Mouse (Mus musculus) brain, embryonic 18.5 days (tissue): ENCODE results near the gene Arid5a.

Experiments used
- DNase-seq: peaks from one replicate; pipeline ENCODE4 v3.0.0-alpha.2; 2012; ENCODE audit warnings: low read depth, low spot score

Gene Arid5a

DNA sequence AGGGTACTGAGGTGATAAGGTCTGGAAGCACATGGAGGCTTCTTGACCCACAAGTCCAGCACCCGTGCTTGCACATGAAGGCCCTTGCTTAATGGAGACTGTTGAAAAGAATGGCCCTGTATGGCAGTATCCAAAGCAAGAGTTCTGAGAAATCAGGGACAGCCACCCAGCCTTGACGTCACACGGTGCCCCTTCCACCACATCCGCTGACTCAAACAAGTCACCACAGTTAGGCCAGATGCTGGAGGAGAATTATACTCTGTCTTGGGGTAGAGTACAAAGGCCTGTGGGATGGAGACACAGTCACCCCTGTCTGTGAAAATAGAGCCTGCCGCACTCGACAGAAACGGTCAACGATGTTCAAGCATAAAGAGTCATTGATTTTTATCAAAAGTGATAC lies 14.1 kb upstream of the Arid5a start:
- no peak for DNase-seq

DNA sequence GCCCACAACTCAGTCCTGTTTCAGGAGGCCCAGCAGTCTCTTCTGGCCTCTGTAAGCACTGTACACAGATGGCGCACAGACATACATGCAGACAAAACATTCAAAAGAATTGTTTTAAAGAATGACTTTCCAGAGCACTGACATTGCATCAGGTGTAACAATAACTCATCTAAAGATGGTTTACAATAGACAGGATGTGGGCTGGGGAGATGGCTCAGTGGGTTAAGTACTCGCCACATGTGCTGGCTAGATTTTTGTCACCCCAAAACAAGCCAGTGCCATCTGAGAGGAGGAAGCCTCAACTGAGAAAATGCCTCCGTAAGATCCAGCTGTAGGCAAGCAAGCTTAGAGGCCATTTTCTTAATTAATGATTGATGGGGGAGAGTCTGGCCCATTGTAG lies 13.1 kb upstream of the Arid5a start:
- DNase-seq = no peak

DNA sequence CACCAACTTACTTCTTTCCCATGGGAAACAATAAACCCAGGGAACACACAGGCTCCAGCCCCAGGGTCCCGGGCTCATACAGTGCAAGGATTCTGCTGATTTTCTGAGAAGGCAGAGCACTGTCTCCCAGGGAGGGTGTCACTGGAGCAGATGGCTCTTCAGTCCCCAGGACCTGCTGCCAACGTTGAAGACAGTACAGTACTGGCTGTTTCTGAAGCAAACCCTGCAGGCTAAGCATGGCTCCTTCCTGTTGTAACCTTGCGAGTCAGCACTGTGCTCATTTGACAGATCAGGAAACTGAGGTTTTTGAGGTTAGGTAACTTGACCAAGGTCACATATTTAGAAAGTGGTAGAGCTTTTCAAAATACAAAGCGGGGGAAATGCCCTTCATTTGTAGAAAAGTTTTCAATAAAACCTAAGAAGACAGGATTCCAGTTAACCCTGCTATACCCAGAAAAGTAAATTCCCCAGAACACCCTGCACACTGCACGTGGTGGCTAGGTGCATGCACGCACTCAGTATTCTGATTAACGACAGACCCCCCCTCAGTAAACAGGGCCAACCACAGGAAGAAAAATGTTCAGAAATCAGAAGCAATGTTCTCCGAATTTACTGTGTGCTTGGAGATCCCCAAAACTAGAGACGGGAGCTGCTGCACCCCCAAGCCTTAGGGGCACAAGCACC lies 10.9 kb upstream of the Arid5a start:
- no peak for DNase-seq

DNA sequence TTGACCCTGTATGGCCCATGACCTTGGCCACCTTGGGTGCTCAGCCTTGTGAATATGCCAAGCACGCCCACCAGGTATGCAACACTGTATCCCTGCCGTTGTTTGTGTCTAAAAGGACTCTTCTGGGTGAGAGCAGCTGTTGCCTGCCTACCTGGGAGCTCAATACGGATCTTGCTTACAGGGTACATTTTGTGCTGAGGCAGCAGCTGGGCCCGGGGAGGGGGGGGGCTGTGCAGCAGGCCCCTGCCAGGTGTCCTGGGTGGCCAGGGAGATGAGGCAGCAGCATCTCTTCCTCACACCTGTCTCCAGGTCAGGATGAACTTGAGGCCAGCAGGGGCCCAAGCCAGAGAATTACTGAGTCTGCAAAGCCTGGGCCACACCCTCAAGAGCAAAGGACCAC lies 9.4 kb upstream of the Arid5a start:
- DNase-seq = no peak

GRCm38 (mm10) chr1:36299126-36299525 lies 8.4 kb upstream of the Arid5a start:
- no peak for DNase-seq

GRCm38 (mm10) chr1:36299676-36300075 lies 7.9 kb upstream of the Arid5a start:
- DNase-seq = no peak

DNA sequence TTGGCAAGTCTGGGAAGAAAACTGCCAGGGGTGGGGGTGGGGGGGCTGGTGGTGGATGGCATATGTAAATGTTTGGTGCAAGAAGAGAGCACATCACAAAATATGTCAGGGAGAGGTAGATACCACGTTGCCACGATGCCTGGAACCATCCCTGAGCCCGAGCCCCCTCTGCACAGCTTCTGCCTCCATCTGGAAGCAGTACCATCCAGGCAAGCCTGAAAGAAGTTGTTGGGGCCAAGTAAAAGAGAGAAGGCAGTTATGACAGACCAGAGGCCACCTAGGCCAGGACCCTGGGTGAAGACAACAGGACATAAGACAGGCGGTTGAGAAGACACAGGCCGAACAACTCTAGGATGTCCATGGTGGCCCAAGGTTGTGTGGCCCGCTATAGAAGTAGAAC lies 7.0 kb upstream of the Arid5a start:
- no peak for DNase-seq

GRCm38 (mm10) chr1:36302273-36302672 lies 5.3 kb upstream of the Arid5a start:
- DNase-seq = no peak

- no peak for DNase-seq
Measured at GRCm38 (mm10) chr1:36302957-36303356, 4.6 kb upstream of the Arid5a start.

DNA sequence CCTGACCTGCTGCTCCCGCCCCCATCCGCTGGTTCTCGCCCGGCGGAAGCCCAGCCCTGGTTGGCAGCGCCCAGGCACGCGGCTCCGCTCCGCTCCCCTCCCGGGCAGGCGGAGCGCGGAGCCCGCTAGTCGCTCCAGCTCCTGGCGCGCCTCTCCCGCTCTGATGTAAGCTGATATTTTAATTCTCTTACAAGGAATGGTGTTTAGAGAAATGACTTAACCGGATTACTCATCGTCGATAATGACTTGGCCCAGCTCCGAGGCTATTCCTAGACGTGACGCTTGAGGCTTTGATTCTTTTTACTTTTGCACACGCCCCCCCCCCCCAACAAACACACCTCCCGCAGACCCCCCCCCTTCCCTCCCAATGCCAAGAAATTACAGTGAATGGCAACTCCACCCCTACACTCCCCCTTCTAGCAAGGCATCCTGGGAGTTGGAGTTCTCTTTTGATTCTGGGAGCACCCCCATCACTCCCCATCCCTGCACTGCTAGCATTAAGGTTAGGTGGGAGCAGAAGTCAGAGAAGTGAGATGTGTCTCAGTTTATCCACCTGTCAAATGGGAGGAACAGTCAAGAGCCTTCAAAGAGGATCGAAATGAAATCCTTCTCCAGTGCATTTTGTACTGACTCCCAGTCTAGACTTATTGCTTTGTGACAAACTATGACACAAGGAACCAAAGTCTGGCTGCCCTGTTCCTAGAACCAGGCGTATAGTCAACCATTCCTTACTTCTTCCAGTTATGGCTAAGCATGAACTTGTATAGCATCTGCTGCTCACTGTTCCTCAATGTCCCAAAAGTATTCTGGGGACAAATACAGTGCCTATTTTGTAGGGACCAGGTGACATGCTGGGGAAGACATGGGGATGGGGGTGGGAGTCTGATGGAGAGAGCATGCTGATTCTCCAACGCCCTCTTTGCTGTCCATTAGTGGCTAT lies 3.9 kb upstream of the Arid5a start:
- peak; percentile 73 for DNase-seq

- DNase-seq = no peak
Measured at GRCm38 (mm10) chr1:36304764-36305163, 2.8 kb upstream of the Arid5a start.

GRCm38 (mm10) chr1:36306120-36306519 lies 1.4 kb upstream of the Arid5a start:
- no peak for DNase-seq

- DNase-seq = no peak
Measured at GRCm38 (mm10) chr1:36307121-36307494, 425 bp upstream of the Arid5a start.

GRCm38 (mm10) chr1:36308451-36308901 lies 943 bp downstream of the Arid5a start:
- DNase-seq = no peak

- DNase-seq = no peak
Measured at GRCm38 (mm10) chr1:36308966-36309475, 1.5 kb downstream of the Arid5a start.

GRCm38 (mm10) chr1:36309498-36309901 lies 2.0 kb downstream of the Arid5a start:
- DNase-seq = peak; percentile 30

- no peak for DNase-seq
Measured at GRCm38 (mm10) chr1:36314959-36315775, 7.6 kb downstream of the Arid5a start.

- DNase-seq = no peak
Measured at GRCm38 (mm10) chr1:36315776-36316100, 8.2 kb downstream of the Arid5a start.

DNA sequence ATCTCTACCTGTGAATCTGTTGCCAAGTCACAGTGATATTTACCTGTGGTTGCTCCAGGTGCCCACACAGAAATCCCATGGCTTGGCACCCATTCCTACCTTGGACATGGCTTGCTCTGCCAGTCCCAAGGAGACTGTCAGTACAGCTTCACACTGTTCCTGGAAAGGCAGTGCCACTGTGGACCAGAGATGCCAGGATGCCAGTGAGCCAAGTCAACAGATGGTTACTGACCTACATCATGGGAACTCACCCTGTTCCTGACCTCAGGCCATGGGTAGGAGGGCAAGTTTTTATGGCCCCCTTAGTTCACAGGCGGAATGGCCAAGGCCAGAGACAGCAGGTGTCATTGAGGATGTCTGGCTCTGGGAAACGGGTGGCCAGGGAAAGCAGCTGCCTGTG lies 13.6 kb downstream of the Arid5a start:
- DNase-seq = no peak

DNA sequence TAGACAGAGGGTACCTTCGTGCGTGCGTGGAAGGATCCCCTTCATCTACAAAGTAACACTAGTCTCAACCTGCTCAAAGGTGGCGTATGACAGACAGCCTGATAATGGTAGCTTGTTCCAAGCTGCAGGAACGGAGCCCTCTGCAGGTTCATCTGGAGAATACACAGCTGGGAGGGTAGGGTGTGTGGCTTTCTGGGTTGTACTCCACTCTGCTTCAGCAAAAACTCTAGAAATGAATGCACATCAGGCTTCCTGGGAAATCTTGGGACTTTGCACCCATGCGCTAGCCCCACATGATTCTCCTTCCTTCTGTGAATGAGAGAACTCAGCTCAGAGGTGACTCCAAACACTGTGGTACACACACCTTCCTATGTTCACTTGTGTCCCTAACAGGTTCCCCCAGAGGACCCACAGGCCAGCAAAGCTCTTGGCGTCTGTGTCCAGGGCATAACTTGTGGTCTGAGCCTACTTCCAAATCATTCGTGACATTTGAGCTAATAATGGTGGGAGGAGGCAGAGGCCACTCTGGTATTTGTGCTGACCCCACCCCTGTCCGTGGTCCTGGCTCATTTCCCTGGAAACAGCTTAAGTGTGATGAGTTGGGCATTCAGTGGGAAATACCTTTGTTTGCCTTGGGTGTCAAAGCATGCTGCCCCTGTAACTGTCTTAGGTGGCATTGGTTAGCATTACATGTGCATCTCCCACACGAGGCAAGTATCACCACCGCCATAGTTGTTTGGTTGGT lies 14.5 kb downstream of the Arid5a start:
- no peak for DNase-seq

DNA sequence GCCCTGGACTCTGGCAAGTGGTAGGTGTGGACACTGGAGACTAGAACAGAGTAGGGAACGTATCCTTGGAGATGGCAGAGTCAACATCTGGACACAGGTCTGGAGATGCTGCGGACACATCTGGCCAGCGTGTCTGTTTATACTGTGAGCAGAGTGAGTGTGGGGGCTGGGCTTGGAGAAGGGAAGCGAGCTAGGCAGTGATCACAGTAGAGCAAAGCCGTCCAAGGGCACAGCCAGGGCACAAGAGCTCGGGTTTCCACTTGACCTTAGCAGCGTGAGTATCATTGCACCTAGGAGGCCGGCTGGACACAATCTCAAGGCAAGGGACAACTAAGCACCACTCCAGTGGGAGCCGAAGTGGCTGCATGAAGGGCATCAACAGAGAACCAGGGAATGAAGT lies 15.5 kb downstream of the Arid5a start:
- no peak for DNase-seq
